Mouse (Mus musculus) embryonic facial prominence, embryonic 13.5 days (tissue): ENCODE data around the gene Eme2. TPM values are rescaled to one million over a fixed set of nuclear protein-coding genes. Genes with fewer than 3 reads are reported as not detected.

ENCODE experiments used
- ATAC-seq: fragments of 200-750 bp; cut with Nextera tagmentation; 2 replicates; pipeline ENCODE4 v1.8.0; 2017; ENCODE audit warnings: low read depth; ENCODE audit not compliant: insufficient number of reproducible peaks, insufficient read depth, low FRiP score, low TSS enrichment
- H3K27ac ChIP-seq: fragments of 300-500 bp; sonication (generic); 2 replicates; pipeline ENCODE4 v1.5.1; 2015; ENCODE audit warnings: moderate library complexity, mild to moderate bottlenecking, inconsistent platforms
- H3K27me3 ChIP-seq: fragments of 300-500 bp; sonication (generic); 2 replicates; pipeline ENCODE4 v1.6.1; 2015; ENCODE audit warnings: mild to moderate bottlenecking, inconsistent platforms
- H3K36me3 ChIP-seq: fragments of 300-500 bp; sonication (generic); 2 replicates; pipeline ENCODE4 v1.6.1; 2015; ENCODE audit warnings: mild to moderate bottlenecking, inconsistent platforms
- H3K4me1 ChIP-seq: fragments of 300-500 bp; sonication (generic); 2 replicates; pipeline ENCODE4 v1.6.1; 2015; ENCODE audit warnings: inconsistent platforms
- H3K4me2 ChIP-seq: fragments of 300-500 bp; sonication (generic); 2 replicates; pipeline ENCODE4 v1.6.1; 2015; ENCODE audit warnings: moderate library complexity, mild to moderate bottlenecking, inconsistent platforms
- H3K4me3 ChIP-seq: fragments of 300-500 bp; sonication (generic); 2 replicates; pipeline ENCODE4 v1.5.1; 2015; ENCODE audit warnings: mild to moderate bottlenecking, inconsistent platforms
- H3K9ac ChIP-seq: fragments of 300-500 bp; sonication (generic); 2 replicates; pipeline ENCODE4 v1.6.1; 2015; ENCODE audit warnings: mild to moderate bottlenecking, inconsistent platforms
- H3K9me3 ChIP-seq: fragments of 300-500 bp; sonication (generic); 2 replicates; pipeline ENCODE4 v1.6.1; 2016; ENCODE audit warnings: inconsistent platforms
- WGBS: fragments of 180-500 bp; shearing (Covaris S2); methylation state at CpG from one replicate; pipeline ENCODE4 v1.1.7; 2015; ENCODE audit warnings: mixed read lengths; 5-methylcytosine and 5-hydroxymethylcytosine counted together
- polyA plus RNA-seq: library from polyadenylated mRNA; unstranded; fragments of >200 nt; fragmentation: Nextera tagmentation; extraction: Ambion mirVana; gene quantifications from 2 replicates; pipeline ENCODE4 v1.2.1, GENCODE M21; 2015

Gene Eme2
- polyA plus RNA-seq, 1 experiment from 2014 or later, result 31.9 TPM

DNA sequence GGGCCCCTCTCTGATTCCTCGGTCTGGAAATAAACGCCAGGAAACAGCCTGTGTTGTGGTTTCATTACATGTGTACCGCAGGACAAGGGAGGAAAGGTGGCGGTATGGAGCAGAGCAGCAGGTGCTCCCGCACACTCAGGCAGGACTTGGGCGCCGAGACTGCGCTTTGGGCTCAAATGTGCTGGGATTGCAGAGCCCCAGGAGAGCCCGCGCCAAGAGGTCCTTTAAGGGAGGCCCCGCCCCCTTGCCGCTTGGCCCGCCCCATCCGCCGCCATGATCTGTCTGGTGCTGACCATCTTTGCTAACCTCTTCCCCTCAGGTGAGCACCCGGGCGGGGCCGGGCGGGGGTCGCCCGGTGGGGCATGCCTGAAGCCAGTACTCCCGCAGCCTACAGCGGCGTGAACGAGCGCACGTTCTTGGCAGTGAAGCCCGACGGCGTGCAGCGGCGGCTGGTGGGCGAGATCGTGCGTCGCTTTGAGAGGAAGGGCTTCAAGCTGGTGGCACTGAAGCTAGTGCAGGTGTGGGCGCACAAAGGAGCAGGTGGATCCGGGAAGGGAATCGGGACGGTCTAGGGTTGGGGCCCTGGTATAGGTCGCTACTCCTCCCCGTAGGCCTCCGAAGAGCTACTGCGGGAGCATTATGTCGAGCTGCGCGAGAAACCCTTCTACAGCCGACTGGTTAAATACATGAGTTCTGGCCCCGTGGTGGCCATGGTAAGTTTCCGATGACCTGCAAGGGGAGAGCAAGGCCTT lies 1.5 kb upstream of the Eme2 start, which contains the start of gene Nme3:
TSS of gene Nme3 (plus strand) at position 260 of the 752 bp plus-strand sequence.
- peak; percentile 67 for ATAC-seq
- peak within 1 kb of the TSS; percentile 96 for H3K9ac ChIP-seq
- H3K36me3 ChIP-seq, result peaks cover 64% of the 10 kb centered on the region
- H3K4me1 ChIP-seq, result peaks cover 40% of the 10 kb centered on the region
- H3K27ac ChIP-seq, result peak within 1 kb of the TSS; percentile 86
- H3K4me3 ChIP-seq, result peak within 1 kb of the TSS; percentile 89
- H3K4me2 ChIP-seq, result peak within 1 kb of the TSS; percentile 98
- no peaks in the 10 kb centered on the region for H3K27me3 ChIP-seq
- no peaks in the 10 kb centered on the region for H3K9me3 ChIP-seq
- WGBS, result under 1% methylated on average over 50 of the region's 50 CpGs

DNA sequence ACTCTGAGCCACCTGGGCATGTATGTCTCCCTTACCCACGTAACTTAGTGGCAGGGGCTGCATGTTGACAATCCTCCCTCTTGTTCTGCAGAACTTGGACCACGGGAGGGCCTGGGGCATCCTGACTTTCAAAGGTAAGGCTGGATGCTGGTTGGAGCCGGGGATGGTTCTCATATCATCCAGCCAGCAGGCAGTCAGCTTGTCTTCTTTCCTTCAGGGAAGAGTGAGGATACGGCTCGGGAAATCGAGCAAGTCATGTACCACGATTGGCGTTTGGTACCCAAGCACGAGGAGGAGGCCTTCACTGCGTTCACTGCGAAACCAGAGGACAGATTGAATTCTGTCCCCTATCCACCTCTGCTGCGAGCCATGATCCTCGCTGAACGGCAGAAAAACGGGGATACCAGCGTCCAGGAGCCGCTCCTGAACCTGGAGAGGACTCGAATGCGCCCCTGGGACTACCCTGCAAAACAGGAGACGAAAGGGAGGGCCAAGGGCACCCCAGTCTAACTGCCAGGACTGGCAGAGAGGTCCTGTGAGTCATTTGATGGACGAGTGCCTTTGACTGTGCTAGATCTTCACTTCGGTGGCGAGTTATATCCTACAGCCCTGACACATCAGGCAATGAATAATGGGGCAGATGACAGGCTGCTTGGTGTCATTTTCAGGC lies 819 bp upstream of the Eme2 start:
- H3K4me2 ChIP-seq, result peak overlapping the region; percentile 98
- no peaks in the 10 kb centered on the region for H3K9me3 ChIP-seq
- peak overlapping the region; percentile 96 for H3K9ac ChIP-seq
- no peaks in the 10 kb centered on the region for H3K27me3 ChIP-seq
- H3K27ac ChIP-seq, result peak overlapping the region; percentile 86
- peaks cover 40% of the 10 kb centered on the region for H3K4me1 ChIP-seq
- WGBS, result 11% methylated on average over 23 of the region's 23 CpGs
- H3K36me3 ChIP-seq, result peaks cover 64% of the 10 kb centered on the region
- ATAC-seq, result no peak
- peak overlapping the region; percentile 89 for H3K4me3 ChIP-seq

DNA sequence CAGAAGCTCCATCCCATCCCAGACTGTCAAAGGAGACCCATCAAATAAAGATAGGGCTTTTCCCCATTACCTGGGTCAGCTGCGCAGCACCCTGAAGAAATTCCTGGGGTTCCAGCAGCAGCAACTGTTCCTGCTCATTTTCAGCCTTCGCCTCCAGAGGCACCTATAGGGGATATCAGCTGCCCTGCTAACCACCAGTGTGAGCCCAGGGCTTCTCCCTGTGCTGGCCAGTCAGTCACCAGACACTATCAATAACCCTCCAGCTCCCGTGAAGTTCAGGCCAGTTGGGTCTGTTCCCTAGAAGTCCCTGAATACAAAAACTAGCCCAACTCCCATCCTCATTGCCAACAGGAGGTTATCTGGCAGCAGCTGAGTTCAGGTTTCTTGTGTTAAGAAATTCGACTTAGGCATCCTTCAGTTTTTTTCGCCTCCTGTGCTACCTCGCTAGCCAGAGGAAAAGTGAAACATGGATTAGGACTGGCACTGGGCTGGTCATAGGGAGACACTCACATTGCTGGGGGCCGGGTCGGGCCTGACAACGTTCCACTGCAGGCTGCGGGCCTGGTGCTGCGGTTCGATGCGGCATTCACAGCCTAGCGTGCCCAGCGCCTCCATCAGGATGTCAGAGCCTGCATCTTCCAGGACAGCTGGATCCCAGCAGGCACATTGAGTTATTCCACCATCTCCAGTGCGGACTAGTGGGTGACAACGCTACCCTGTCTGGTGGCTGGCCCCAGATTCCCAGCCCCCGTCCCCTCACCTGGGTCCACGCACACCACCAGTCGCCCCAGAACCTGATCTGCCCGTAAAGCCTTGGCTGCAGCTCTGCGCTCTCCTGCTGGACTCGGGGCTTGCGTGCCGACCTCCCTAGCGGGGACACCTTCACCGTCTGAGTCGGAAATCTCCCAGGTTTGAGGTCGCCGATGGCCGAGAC lies 559 bp downstream of the Eme2 start:
- H3K27me3 ChIP-seq, result no peaks in the 10 kb centered on the region
- peak overlapping the region; percentile 89 for H3K4me3 ChIP-seq
- peak overlapping the region; percentile 98 for H3K4me2 ChIP-seq
- peaks cover 40% of the 10 kb centered on the region for H3K4me1 ChIP-seq
- peaks cover 64% of the 10 kb centered on the region for H3K36me3 ChIP-seq
- H3K9me3 ChIP-seq, result no peaks in the 10 kb centered on the region
- peak overlapping the region; percentile 86 for H3K27ac ChIP-seq
- WGBS, result 10% methylated on average over 31 of the region's 31 CpGs
- no peak for ATAC-seq
- H3K9ac ChIP-seq, result peak overlapping the region; percentile 96

DNA sequence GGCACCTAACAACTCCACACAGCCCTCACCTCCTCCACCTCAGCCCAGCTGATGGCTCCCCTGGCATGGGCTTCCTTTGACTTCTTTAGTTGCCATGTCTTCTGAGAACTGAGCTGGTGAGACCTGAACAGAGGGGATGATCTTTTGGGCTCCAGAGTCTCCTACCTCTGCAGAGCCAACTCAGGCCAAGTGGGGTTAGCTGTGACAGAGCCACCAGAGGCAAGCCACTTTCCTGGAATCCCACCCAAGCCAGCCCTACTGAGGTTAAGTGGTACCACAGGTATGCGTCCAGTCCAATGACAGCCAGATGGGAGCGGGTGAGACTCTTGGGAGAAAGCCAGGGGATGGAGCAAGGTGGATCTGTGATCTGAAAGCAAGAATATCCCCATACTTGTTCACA lies 1.6 kb downstream of the Eme2 start:
- peaks cover 62% of the 10 kb centered on the region for H3K36me3 ChIP-seq
- peak overlapping the region; percentile 89 for H3K4me3 ChIP-seq
- ATAC-seq, result no peak
- peak overlapping the region; percentile 98; the same call in 1 of the 2 replicates for H3K4me2 ChIP-seq
- H3K9me3 ChIP-seq, result no peaks in the 10 kb centered on the region
- peaks cover 41% of the 10 kb centered on the region for H3K4me1 ChIP-seq
- no peak overlapping the region; the same call in 1 of the 2 replicates for H3K9ac ChIP-seq
- no peak overlapping the region for H3K27ac ChIP-seq
- 97% methylated on average over 2 of the region's 2 CpGs for WGBS
- no peaks in the 10 kb centered on the region for H3K27me3 ChIP-seq

DNA sequence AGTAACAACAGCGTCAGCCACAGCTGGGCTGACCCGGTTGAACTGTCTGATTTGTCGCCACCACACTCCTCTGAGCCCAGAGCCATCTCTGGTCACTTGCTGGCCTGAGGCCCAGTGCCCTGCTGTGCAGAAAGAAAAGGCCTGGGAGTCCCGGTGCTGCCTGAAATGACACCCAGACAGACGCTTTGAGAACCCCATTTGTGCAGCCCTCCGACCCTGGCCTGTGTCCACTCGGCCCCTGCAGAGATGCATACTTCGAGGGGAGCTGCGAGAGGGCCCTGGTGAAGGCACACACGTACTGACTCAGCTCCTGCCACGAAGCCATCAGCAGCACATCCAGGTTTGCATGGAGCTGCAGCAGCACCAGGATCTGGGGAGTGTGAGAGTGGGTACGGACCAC lies 2.1 kb downstream of the Eme2 start:
- no peak for ATAC-seq
- no peak overlapping the region for H3K4me3 ChIP-seq
- H3K4me1 ChIP-seq, result peaks cover 42% of the 10 kb centered on the region
- no peak overlapping the region; the same call in 1 of the 2 replicates for H3K9ac ChIP-seq
- no peaks in the 10 kb centered on the region for H3K27me3 ChIP-seq
- no peaks in the 10 kb centered on the region for H3K9me3 ChIP-seq
- H3K36me3 ChIP-seq, result peaks cover 58% of the 10 kb centered on the region
- no peak overlapping the region for H3K27ac ChIP-seq
- 90% methylated on average over 12 of the region's 12 CpGs for WGBS
- no peak overlapping the region for H3K4me2 ChIP-seq

DNA sequence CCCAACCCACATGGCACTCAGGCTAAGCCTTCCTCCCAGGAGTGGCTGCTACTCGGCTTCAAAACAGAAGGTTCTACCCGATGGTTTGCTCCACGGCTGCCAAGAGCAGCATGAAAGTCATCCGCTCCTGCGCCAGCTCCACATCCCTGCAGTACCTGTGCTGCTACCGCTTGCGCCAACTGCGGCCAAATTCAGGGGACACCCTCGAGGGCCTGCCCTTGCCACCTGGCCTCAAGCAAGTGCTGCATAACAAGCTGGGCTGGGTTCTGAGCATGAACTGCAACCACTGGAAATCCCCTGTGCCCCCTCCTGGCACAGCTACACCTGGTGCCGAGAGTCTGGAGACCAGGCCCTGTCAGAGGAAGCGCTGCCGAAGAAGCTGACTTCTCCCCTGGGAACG lies 3.6 kb downstream of the Eme2 start:
- no peak overlapping the region for H3K4me3 ChIP-seq
- H3K27me3 ChIP-seq, result no peaks in the 10 kb centered on the region
- no peak overlapping the region for H3K4me2 ChIP-seq
- no peaks in the 10 kb centered on the region for H3K9me3 ChIP-seq
- WGBS, result 86% methylated on average over 13 of the region's 13 CpGs
- ATAC-seq, result no peak
- H3K36me3 ChIP-seq, result peaks cover 53% of the 10 kb centered on the region
- H3K9ac ChIP-seq, result no peak overlapping the region
- H3K4me1 ChIP-seq, result peaks cover 38% of the 10 kb centered on the region
- no peak overlapping the region for H3K27ac ChIP-seq

DNA sequence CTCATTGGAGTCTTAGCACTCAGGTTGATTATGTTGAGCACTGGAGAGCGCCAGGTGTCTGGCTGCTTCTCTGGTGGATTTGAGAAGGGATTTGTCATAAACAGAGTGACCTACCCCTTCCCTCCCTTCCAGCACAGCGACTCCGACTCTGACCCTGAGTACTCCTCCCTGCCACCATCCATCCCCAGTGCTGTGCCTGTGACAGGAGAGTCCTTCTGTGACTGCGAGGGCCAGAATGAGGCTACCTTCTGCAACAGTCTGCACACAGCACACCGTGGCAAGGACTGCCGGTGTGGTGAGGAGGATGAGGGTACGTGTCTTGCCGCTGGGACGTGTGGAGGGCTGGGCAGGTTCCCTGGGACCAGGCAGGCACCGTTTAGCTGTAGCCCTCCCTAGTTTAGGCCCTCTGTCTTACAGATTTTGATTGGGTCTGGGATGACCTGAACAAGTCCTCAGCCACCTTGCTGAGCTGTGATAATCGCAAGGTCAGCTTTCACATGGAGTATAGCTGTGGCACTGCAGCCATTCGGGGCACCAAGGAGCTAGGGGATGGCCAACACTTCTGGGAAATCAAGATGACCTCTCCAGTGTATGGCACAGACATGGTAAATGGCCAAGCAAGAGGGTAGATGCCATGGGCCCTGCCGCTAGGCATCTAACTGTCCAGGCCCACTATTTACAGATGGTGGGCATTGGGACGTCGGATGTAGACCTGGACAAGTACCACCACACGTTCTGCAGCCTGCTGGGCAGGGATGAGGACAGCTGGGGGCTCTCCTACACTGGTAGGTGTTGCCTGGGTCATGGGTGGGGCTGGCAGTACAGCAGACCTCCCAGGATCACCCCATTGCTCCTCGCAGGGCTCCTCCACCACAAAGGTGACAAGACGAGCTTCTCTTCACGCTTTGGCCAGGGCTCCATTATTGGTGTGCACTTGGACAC lies 4.5 kb downstream of the Eme2 start:
- 88% methylated on average over 19 of the region's 19 CpGs for WGBS
- no peak overlapping the region for H3K9ac ChIP-seq
- H3K4me1 ChIP-seq, result peaks cover 32% of the 10 kb centered on the region
- no peak overlapping the region for H3K27ac ChIP-seq
- peaks cover 53% of the 10 kb centered on the region for H3K36me3 ChIP-seq
- no peaks in the 10 kb centered on the region for H3K27me3 ChIP-seq
- H3K9me3 ChIP-seq, result no peaks in the 10 kb centered on the region
- no peak for ATAC-seq
- H3K4me2 ChIP-seq, result no peak overlapping the region
- no peak overlapping the region for H3K4me3 ChIP-seq

DNA sequence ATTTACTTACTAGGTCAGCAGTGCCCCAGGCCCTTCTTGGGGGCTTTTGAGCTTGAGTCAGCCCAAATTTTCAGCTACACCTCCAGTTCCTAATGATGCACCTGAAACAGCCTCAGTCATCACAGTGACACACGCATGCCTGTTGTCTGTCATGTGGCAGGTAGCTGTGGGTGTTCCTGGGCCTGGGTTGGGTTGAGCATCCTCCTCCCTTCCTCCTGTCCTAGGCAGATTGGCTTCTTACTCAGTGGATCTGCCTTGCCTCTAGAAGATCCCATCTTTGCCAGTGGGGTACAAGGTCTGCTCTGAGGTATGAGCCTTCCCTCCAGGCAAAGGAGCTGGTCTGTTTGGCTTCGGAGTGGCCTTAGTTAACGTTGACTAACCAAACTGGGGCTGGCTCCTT lies 6.0 kb downstream of the Eme2 start:
- Histone ChIP-seq H3K27me3 (no peaks in the 10 kb centered on the region), H3K9me3 (no peaks in the 10 kb centered on the region), H3K4me1 (peaks cover 30% of the 10 kb centered on the region), H3K4me3 (no peak overlapping the region), H3K36me3 (peaks cover 66% of the 10 kb centered on the region), H3K9ac (peak overlapping the region; percentile 36), H3K27ac (no peak overlapping the region), H3K4me2 (peak overlapping the region; percentile 5; the same call in 1 of the 2 replicates)
- no peak for ATAC-seq
- 85% methylated on average over 3 of the region's 3 CpGs for WGBS

DNA sequence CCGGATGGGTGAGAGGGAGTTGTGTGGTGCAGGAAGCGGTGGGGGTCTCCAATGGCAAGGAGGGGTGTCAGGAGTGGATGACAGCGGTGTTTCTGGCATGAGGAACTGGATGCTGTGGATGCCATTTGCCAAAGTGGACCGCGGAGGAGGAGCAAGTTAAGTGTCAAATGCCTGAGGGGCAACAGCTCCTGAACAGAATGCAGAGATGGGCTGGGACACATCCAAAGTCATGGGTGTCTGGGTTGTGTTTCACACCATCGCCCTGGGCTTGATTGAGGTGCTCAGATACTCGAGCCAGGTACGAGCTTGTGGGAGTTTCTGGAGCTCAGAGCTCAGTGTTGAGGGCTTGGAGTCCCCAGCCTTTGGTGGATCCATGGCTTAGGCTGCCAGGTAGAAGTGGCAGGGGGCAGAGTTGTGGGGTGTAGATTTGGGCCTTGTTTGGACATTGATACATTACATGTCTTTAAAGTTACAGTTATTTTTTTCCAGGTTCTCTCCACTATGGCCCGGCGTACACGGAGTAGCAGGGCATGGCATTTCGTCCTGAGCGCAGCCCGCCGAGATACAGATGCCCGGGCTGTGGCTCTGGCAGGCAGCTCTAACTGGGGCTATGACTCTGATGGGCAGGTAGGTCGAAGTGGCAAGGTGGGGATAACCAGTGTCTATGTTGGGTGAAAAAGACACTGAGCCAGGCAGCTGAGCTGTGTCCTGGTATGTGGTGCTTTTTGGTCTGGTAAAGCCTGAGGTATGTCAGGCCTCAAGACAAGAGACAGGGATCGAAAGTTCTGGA lies 7.4 kb downstream of the Eme2 start:
- Histone ChIP-seq H3K4me2 (peak overlapping the region; percentile 89), H3K27me3 (no peaks in the 10 kb centered on the region), H3K36me3 (peaks cover 67% of the 10 kb centered on the region), H3K4me1 (peaks cover 23% of the 10 kb centered on the region), H3K4me3 (peak overlapping the region; percentile 82), H3K27ac (no peak overlapping the region), H3K9ac (peak overlapping the region; percentile 85), H3K9me3 (no peaks in the 10 kb centered on the region)
- no peak for ATAC-seq
- WGBS, result 66% methylated on average over 18 of the region's 18 CpGs

DNA sequence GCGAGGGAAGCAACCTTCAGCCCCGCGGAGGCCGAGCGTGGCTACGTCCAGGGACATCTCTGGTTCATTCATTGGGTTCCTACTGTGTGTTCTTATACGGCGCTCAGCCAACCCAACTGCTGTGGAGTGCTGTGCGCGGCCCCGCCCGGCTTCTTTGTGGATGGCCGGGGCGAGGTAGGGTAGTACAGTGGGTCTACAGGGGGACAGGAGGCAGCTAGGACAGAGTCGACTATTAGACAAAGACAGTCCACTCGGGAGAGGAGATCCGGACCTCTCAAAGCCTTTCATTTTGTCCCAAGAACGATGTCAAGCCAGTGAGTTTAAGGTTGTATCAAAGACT lies 8.0 kb downstream of the Eme2 start:
- Histone ChIP-seq H3K4me3 (peak overlapping the region; percentile 82), H3K9me3 (no peaks in the 10 kb centered on the region), H3K4me1 (peaks cover 23% of the 10 kb centered on the region), H3K36me3 (peaks cover 61% of the 10 kb centered on the region), H3K4me2 (peak overlapping the region; percentile 89), H3K9ac (peak overlapping the region; percentile 85), H3K27ac (peak overlapping the region; percentile 60; the same call in 1 of the 2 replicates), H3K27me3 (no peaks in the 10 kb centered on the region)
- 1% methylated on average over 18 of the region's 18 CpGs for WGBS
- no peak for ATAC-seq
